ENCODE assay signal across 8 mouse cellular contexts in genomic region chr5:64806600-64806999, GRCm38 (mm10). TPM values are rescaled to one million over a fixed set of nuclear protein-coding genes. Genes with fewer than 3 reads are reported as not detected.
DNase-seq lines count a peak whose midpoint lies in the region; ATAC-seq and TF ChIP-seq lines count a peak whose summit lies in the region.

No protein-coding gene starts in this region.

- peak overlapping the region; percentile 81 for H3K4me3 ChIP-seq in heart, postnatal 0 days (ENCODE audit: low read depth, low read length)
- peak overlapping the region; percentile 6; the same call in 1 of the 2 replicates for H3K4me3 ChIP-seq in bone marrow macrophage, adult 2 months (ENCODE audit: insufficient read depth, low read length)
- H3K4me3 ChIP-seq in hindbrain, embryonic 13.5 days: 0 out of 2 replicates have a peak overlapping the region, but pooled peaks have one; percentile 78
- peak overlapping the region; percentile 78 for H3K4me3 ChIP-seq in midbrain, embryonic 13.5 days (replicated peaks)

- TF ChIP-seq POLR2A in bone marrow macrophage, adult 2 months (IDR thresholded peaks at IDR 0.05; ENCODE audit: borderline replicate concordance, low read depth, low read length): no peak

- WGBS in heart, postnatal 0 days: 33% methylated on average over 2 of the region's 2 CpGs
- WGBS in hindbrain, embryonic 13.5 days: 28% methylated on average over 2 of the region's 2 CpGs
- WGBS in midbrain, embryonic 13.5 days: 19% methylated on average over 2 of the region's 2 CpGs

- H3K36me3 ChIP-seq in heart, postnatal 0 days (replicated peaks; ENCODE audit: control insufficient read depth, insufficient read depth, low read length): no peaks in the 10 kb centered on the region
- H3K36me3 ChIP-seq in hindbrain, embryonic 13.5 days: no peaks in the 10 kb centered on the region
- no peaks in the 10 kb centered on the region for H3K36me3 ChIP-seq in midbrain, embryonic 13.5 days

- peak overlapping the region; percentile 66 for H3K4me2 ChIP-seq in heart, postnatal 0 days (ENCODE audit: low read depth, low read length)
- peak overlapping the region; percentile 53 for H3K4me2 ChIP-seq in hindbrain, embryonic 13.5 days
- peak overlapping the region; percentile 56 for H3K4me2 ChIP-seq in midbrain, embryonic 13.5 days (replicated peaks)

- no peaks in the 10 kb centered on the region for H3K27me3 ChIP-seq in heart, postnatal 0 days (ENCODE audit: control insufficient read depth, insufficient read depth, low read length)
- no peaks in the 10 kb centered on the region for H3K27me3 ChIP-seq in hindbrain, embryonic 13.5 days
- no peaks in the 10 kb centered on the region for H3K27me3 ChIP-seq in midbrain, embryonic 13.5 days

- TF ChIP-seq EP300 in heart, postnatal 0 days (IDR thresholded peaks at IDR 0.05; ENCODE audit: low read depth): no peak

- peak overlapping the region; percentile 98 for H3K27ac ChIP-seq in heart, postnatal 0 days (ENCODE audit: low read depth)
- H3K27ac ChIP-seq in bone marrow macrophage, adult 2 months (ENCODE audit: insufficient read depth, low read depth, low read length): peak overlapping the region; percentile 45
- peak overlapping the region; percentile 86 for H3K27ac ChIP-seq in hindbrain, embryonic 13.5 days
- H3K27ac ChIP-seq in midbrain, embryonic 13.5 days: peak overlapping the region; percentile 78

- H3K4me1 ChIP-seq in heart, postnatal 0 days (ENCODE audit: control insufficient read depth, insufficient read depth): peaks cover 49% of the 10 kb centered on the region
- H3K4me1 ChIP-seq in bone marrow macrophage, adult 2 months (ENCODE audit: control insufficient read depth, insufficient read depth, low read length): peaks cover 39% of the 10 kb centered on the region
- peaks cover 56% of the 10 kb centered on the region for H3K4me1 ChIP-seq in hindbrain, embryonic 13.5 days (replicated peaks)
- peaks cover 61% of the 10 kb centered on the region for H3K4me1 ChIP-seq in midbrain, embryonic 13.5 days (replicated peaks)

- no peak for ATAC-seq in heart, postnatal 0 days (ENCODE audit: insufficient read depth, low read depth)
- no peak for ATAC-seq in hindbrain, embryonic 13.5 days (ENCODE audit: low FRiP score)
- no peak for ATAC-seq in midbrain, embryonic 13.5 days
- ATAC-seq in megakaryocyte-erythroid progenitor cell, adult 5-6 weeks (replicated peaks; ENCODE audit: low FRiP score, low TSS enrichment, poor library complexity, severe bottlenecking): no peak

- TF ChIP-seq CTCF in heart, postnatal 0 days (IDR thresholded peaks at IDR 0.05; ENCODE audit: low read depth): no peak
- TF ChIP-seq CTCF in bone marrow macrophage, adult 2 months (IDR thresholded peaks at IDR 0.05; ENCODE audit: low read depth, low read length): no peak

- no peaks in the 10 kb centered on the region for H3K9me3 ChIP-seq in heart, postnatal 0 days (replicated peaks; ENCODE audit: control insufficient read depth, low read length)
- no peaks in the 10 kb centered on the region for H3K9me3 ChIP-seq in hindbrain, embryonic 13.5 days
- no peaks in the 10 kb centered on the region for H3K9me3 ChIP-seq in midbrain, embryonic 13.5 days

- intact Hi-C loops in gastrocnemius, postnatal 36 days (cut with DNase I): loop anchor here (5.0 kb wide), 1 partner anchor 224 kb away; no protein-coding TSS in a partner anchor

- no peak for DNase-seq in heart, postnatal 0 days (ENCODE audit: low spot score)
- DNase-seq in heart, adult 11 months: no peak
- no peak for DNase-seq in spleen, postnatal 36 days (ENCODE audit: low spot score in 2 of 2)
- DNase-seq in gastrocnemius, postnatal 36 days: no peak

- peak overlapping the region; percentile 88; the same call in 1 of the 2 replicates for H3K9ac ChIP-seq in heart, postnatal 0 days (replicated peaks; ENCODE audit: low read depth, low read length)
- H3K9ac ChIP-seq in hindbrain, embryonic 13.5 days: peak overlapping the region; percentile 67
- H3K9ac ChIP-seq in midbrain, embryonic 13.5 days (replicated peaks): peak overlapping the region; percentile 34

RNA-seq across cellular contexts. Expression of gene Klf3, which starts 3.4 kb away (rescaled TPM):
- total RNA-seq in heart, postnatal 0 days (2014; rRNA removed; ENCODE audit: low replicate concordance): 22.6 and 26.5 TPM in 2 replicates
- 33.5 and 37.3 TPM in 2 replicates for polyA plus RNA-seq in heart, postnatal 0 days (2015; fragmentation: Nextera tagmentation; extraction: Ambion mirVana)
- polyA plus RNA-seq in bone marrow macrophage, adult 2 months (2012; ENCODE audit: insufficient read depth, insufficient read length, missing spikeins): 52.7 and 61.6 TPM in 2 replicates
- polyA plus RNA-seq in hindbrain, embryonic 13.5 days (2015; fragmentation: Nextera tagmentation; extraction: Ambion mirVana): 24.7 and 26.2 TPM in 2 replicates
- 19.2 and 26.0 TPM in 2 replicates for polyA plus RNA-seq in midbrain, embryonic 13.5 days (2015; fragmentation: Nextera tagmentation; extraction: Ambion mirVana)
- total RNA-seq in megakaryocyte-erythroid progenitor cell, adult 5-6 weeks (2014; fragmentation: Nextera tagmentation): 101 and 120 TPM in 2 replicates
- total RNA-seq in megakaryocyte-erythroid progenitor cell, adult 5-6 weeks (2017): 34.4 and 37.4 TPM in 2 replicates
- total RNA-seq in gastrocnemius, postnatal 36 days (2021): 10 to 100 TPM; 16.4 to 18.0 TPM

Comparison
In these comparisons a context has a peak if more than half of its experiments do, and no peak if none do; other contexts are left out.
1. H3K27ac ChIP-seq: peak in every context shown above with its lines; median percentile 98 in heart, postnatal 0 days; 86 in hindbrain, embryonic 13.5 days; 78 in midbrain, embryonic 13.5 days; 45 in bone marrow macrophage, adult 2 months.
2. H3K4me3 ChIP-seq: peak in every context shown above with its lines; median percentile 81 in heart, postnatal 0 days; 78 in hindbrain, embryonic 13.5 days; 78 in midbrain, embryonic 13.5 days; 6 in bone marrow macrophage, adult 2 months.
3. H3K9ac ChIP-seq: peak in every context shown above with its lines; median percentile 88 in heart, postnatal 0 days; 67 in hindbrain, embryonic 13.5 days; 34 in midbrain, embryonic 13.5 days.